Mouse (Mus musculus): ENCODE results near the gene Mpo.

- no peak for TF ChIP-seq MAX (IDR thresholded peaks at IDR 0.05)
- no peak for TF ChIP-seq CTCF (IDR thresholded peaks at IDR 0.05; ENCODE audit: control insufficient read depth, insufficient read depth, insufficient read length)
- no peak for TF ChIP-seq CEBPB (IDR thresholded peaks at IDR 0.05; ENCODE audit: low read depth)
- no peak for TF ChIP-seq USF1 (IDR thresholded peaks at IDR 0.05; ENCODE audit: low read depth)
- no peak for TF ChIP-seq MYOG (IDR thresholded peaks at IDR 0.05; ENCODE audit: control insufficient read depth, extremely low read depth, insufficient read length)
Measured at GRCm38 (mm10) chr11:87752307-87752706, 41.1 kb upstream of the Mpo start.

Data from C2C12 (cell line).